Mouse (Mus musculus) embryonic facial prominence, embryonic 12.5 days (tissue): ENCODE measurements around the gene Chek2. TPM values are rescaled to one million over a fixed set of nuclear protein-coding genes. Genes with fewer than 3 reads are reported as not detected.
"Not testable (repeated sequence)": the region's sequence is repeated elsewhere in the genome, so short reads cannot be mapped to it uniquely, and the experiment has no call there.

Experiments used
- ATAC-seq: fragments of 200-750 bp; cut with Nextera tagmentation; 2 replicates; pipeline ENCODE4 v1.8.0; 2017; ENCODE audit not compliant: insufficient number of reproducible peaks, insufficient read depth, low FRiP score, low TSS enrichment
- H3K27ac ChIP-seq: fragments of 300-500 bp; sonication (generic); 2 replicates; pipeline ENCODE4 v1.5.1; 2016; ENCODE audit warnings: mild to moderate bottlenecking
- H3K27me3 ChIP-seq: fragments of 300-500 bp; sonication (generic); 2 replicates; pipeline ENCODE4 v1.6.1; 2016; ENCODE audit warnings: mild to moderate bottlenecking, moderate library complexity
- H3K36me3 ChIP-seq: fragments of 300-500 bp; sonication (generic); 2 replicates; pipeline ENCODE4 v1.6.1; 2016; ENCODE audit warnings: mild to moderate bottlenecking
- H3K4me1 ChIP-seq: fragments of 300-500 bp; sonication (generic); 2 replicates; pipeline ENCODE4 v1.6.1; 2016
- H3K4me2 ChIP-seq: fragments of 300-500 bp; sonication (generic); replicated peaks from 2 replicates; pipeline ENCODE4 v1.6.1; 2016; ENCODE audit warnings: mild to moderate bottlenecking, moderate library complexity
- H3K4me3 ChIP-seq: fragments of 300-500 bp; sonication (generic); 2 replicates; pipeline ENCODE4 v1.5.1; 2016; ENCODE audit warnings: mild to moderate bottlenecking
- H3K9ac ChIP-seq: fragments of 300-500 bp; sonication (generic); 2 replicates; pipeline ENCODE4 v1.6.1; 2016; ENCODE audit warnings: mild to moderate bottlenecking, moderate library complexity
- H3K9me3 ChIP-seq: fragments of 300-500 bp; sonication (generic); 2 replicates; pipeline ENCODE4 v1.6.1; 2016; ENCODE audit warnings: mild to moderate bottlenecking, moderate library complexity
- WGBS: fragments of 180-500 bp; shearing (Covaris S2); methylation state at CpG from one replicate; pipeline ENCODE4 v1.1.7; 2016; 5-methylcytosine and 5-hydroxymethylcytosine counted together
- polyA plus RNA-seq: library from polyadenylated mRNA; unstranded; fragments of >200 nt; fragmentation: Nextera tagmentation; extraction: Ambion mirVana; gene quantifications from 2 replicates; pipeline ENCODE4 v1.2.1, GENCODE M21; 2016

Chek2 gene
- polyA plus RNA-seq, 1 experiment from 2014 or later = 26.7 TPM

- H3K9ac ChIP-seq, H3K36me3 ChIP-seq: not testable (repeated sequence)
These were observed 38.7 kb downstream of the Chek2 start for GRCm38 (mm10) chr5:110878526-110878925.

GRCm38 (mm10) chr5:110879042-110879441 is 39.3 kb downstream of the Chek2 start:
- peak overlapping the region; percentile 86 for H3K9ac ChIP-seq
- H3K4me1 ChIP-seq = peaks cover 19% of the 10 kb centered on the region
- peak overlapping the region; percentile 76 for H3K4me3 ChIP-seq
- ATAC-seq = no peak
- peaks cover 9% of the 10 kb centered on the region for H3K36me3 ChIP-seq
- 63% methylated on average over 7 of the region's 7 CpGs for WGBS
- H3K9me3 ChIP-seq = no peaks in the 10 kb centered on the region
- H3K4me2 ChIP-seq = peak overlapping the region; percentile 57
- peak overlapping the region; percentile 85; the same call in 1 of the 2 replicates for H3K27ac ChIP-seq
- no peaks in the 10 kb centered on the region for H3K27me3 ChIP-seq

More at GRCm38 (mm10) chr5:110878526-110878925, 38.7 kb downstream of the Chek2 start:
- H3K4me3 ChIP-seq, H3K4me2 ChIP-seq, ATAC-seq, H3K27ac ChIP-seq, H3K9me3 ChIP-seq, H3K27me3 ChIP-seq: not testable (repeated sequence)
- 100% methylated on average over 1 of the region's 1 CpGs for WGBS
- peaks cover 19% of the 10 kb centered on the region for H3K4me1 ChIP-seq

GRCm38 (mm10) chr5:110879584-110880374 is 40.0 kb downstream of the Chek2 start, which contains the start of gene Ttc28:
TSS of gene Ttc28 (plus strand) at chr5:110879803.
- Histone ChIP-seq H3K9ac (peak within 1 kb of the TSS; percentile 86), H3K4me3 (peak within 1 kb of the TSS; percentile 76), H3K27me3 (no peaks in the 10 kb centered on the region), H3K36me3 (peaks cover 13% of the 10 kb centered on the region), H3K4me2 (peak within 1 kb of the TSS; percentile 57), H3K9me3 (no peaks in the 10 kb centered on the region), H3K27ac (peak within 1 kb of the TSS; percentile 85), H3K4me1 (peaks cover 17% of the 10 kb centered on the region)
- under 1% methylated on average over 100 of the region's 101 CpGs for WGBS
- peak; percentile 87 for ATAC-seq

- H3K4me2 ChIP-seq = no peak overlapping the region
- no peaks in the 10 kb centered on the region for H3K4me1 ChIP-seq
- no peaks in the 10 kb centered on the region for H3K27me3 ChIP-seq
- no peaks in the 10 kb centered on the region for H3K9me3 ChIP-seq
- ATAC-seq = no peak
- H3K9ac ChIP-seq = no peak overlapping the region
- no peak overlapping the region for H3K27ac ChIP-seq
- peaks cover 36% of the 10 kb centered on the region for H3K36me3 ChIP-seq
- WGBS = 86% methylated on average over 4 of the region's 4 CpGs
- no peak overlapping the region for H3K4me3 ChIP-seq
These were observed 48.8 kb downstream of the Chek2 start for GRCm38 (mm10) chr5:110888596-110888995.

GRCm38 (mm10) chr5:110889945-110890344 is 50.2 kb downstream of the Chek2 start:
- no peak overlapping the region for H3K27ac ChIP-seq
- H3K4me3 ChIP-seq = no peak overlapping the region
- H3K9me3 ChIP-seq = no peaks in the 10 kb centered on the region
- H3K4me1 ChIP-seq = no peaks in the 10 kb centered on the region
- H3K36me3 ChIP-seq = peaks cover 45% of the 10 kb centered on the region
- no peak for ATAC-seq
- no peaks in the 10 kb centered on the region for H3K27me3 ChIP-seq
- H3K9ac ChIP-seq = no peak overlapping the region
- WGBS = 92% methylated on average over 1 of the region's 1 CpGs
- H3K4me2 ChIP-seq = no peak overlapping the region

GRCm38 (mm10) chr5:110890561-110890960 is 50.8 kb downstream of the Chek2 start:
- H3K4me3 ChIP-seq = no peak overlapping the region
- WGBS = 97% methylated on average over 3 of the region's 3 CpGs

GRCm38 (mm10) chr5:110897114-110897788 is 57.5 kb downstream of the Chek2 start:
- Histone ChIP-seq H3K27ac (peak overlapping the region; percentile 80), H3K4me2 (no peak overlapping the region), H3K4me3 (no peak overlapping the region), H3K36me3 (peaks cover 45% of the 10 kb centered on the region), H3K9me3 (no peaks in the 10 kb centered on the region), H3K4me1 (peaks cover 23% of the 10 kb centered on the region), H3K27me3 (no peaks in the 10 kb centered on the region), H3K9ac (no peak overlapping the region)
- 37% methylated on average over 7 of the region's 7 CpGs for WGBS
- ATAC-seq = no peak

More at GRCm38 (mm10) chr5:110890561-110890960, 50.8 kb downstream of the Chek2 start:
- no peak for ATAC-seq
- Histone ChIP-seq H3K27me3 (no peaks in the 10 kb centered on the region), H3K9me3 (no peaks in the 10 kb centered on the region), H3K9ac (no peak overlapping the region), H3K27ac (no peak overlapping the region), H3K36me3 (peaks cover 45% of the 10 kb centered on the region), H3K4me1 (no peaks in the 10 kb centered on the region), H3K4me2 (no peak overlapping the region)

GRCm38 (mm10) chr5:110898169-110898568 is 58.4 kb downstream of the Chek2 start:
- H3K27me3 ChIP-seq = no peaks in the 10 kb centered on the region
- peaks cover 23% of the 10 kb centered on the region for H3K4me1 ChIP-seq
- 24% methylated on average over 7 of the region's 7 CpGs for WGBS
- H3K27ac ChIP-seq = no peak overlapping the region
- H3K4me2 ChIP-seq = no peak overlapping the region
- H3K9me3 ChIP-seq = no peaks in the 10 kb centered on the region
- no peak overlapping the region for H3K9ac ChIP-seq
- H3K4me3 ChIP-seq = no peak overlapping the region
- H3K36me3 ChIP-seq = peaks cover 37% of the 10 kb centered on the region
- ATAC-seq = peak; percentile 72; the same call in 1 of the 2 replicates

- H3K4me1 ChIP-seq = peaks cover 23% of the 10 kb centered on the region
These were observed 59.0 kb downstream of the Chek2 start for GRCm38 (mm10) chr5:110898785-110899184.

GRCm38 (mm10) chr5:110900331-110900730 is 60.6 kb downstream of the Chek2 start:
- ATAC-seq = no peak
- H3K4me1 ChIP-seq = peaks cover 23% of the 10 kb centered on the region
- H3K4me3 ChIP-seq = no peak overlapping the region
- no peaks in the 10 kb centered on the region for H3K27me3 ChIP-seq
- no peak overlapping the region for H3K27ac ChIP-seq
- peaks cover 18% of the 10 kb centered on the region for H3K36me3 ChIP-seq
- no peak overlapping the region for H3K4me2 ChIP-seq
- H3K9ac ChIP-seq = no peak overlapping the region
- no peaks in the 10 kb centered on the region for H3K9me3 ChIP-seq

More at GRCm38 (mm10) chr5:110898785-110899184, 59.0 kb downstream of the Chek2 start:
- H3K27me3 ChIP-seq = no peaks in the 10 kb centered on the region
- H3K9me3 ChIP-seq = no peaks in the 10 kb centered on the region
- H3K36me3 ChIP-seq = peaks cover 31% of the 10 kb centered on the region
- no peak overlapping the region for H3K9ac ChIP-seq
- ATAC-seq = no peak
- 0 out of 2 replicates have a peak overlapping the region, but pooled peaks have one; percentile 36 for H3K27ac ChIP-seq
- H3K4me3 ChIP-seq = no peak overlapping the region
- 63% methylated on average over 4 of the region's 4 CpGs for WGBS
- H3K4me2 ChIP-seq = no peak overlapping the region

GRCm38 (mm10) chr5:110906708-110907107 is 66.9 kb downstream of the Chek2 start:
- Histone ChIP-seq H3K36me3 (peaks cover 12% of the 10 kb centered on the region), H3K9me3 (no peaks in the 10 kb centered on the region), H3K4me3 (no peak overlapping the region), H3K27ac (no peak overlapping the region), H3K4me2 (no peak overlapping the region), H3K4me1 (peaks cover under 1% of the 10 kb centered on the region; the same call in 1 of the 2 replicates), H3K9ac (no peak overlapping the region), H3K27me3 (no peaks in the 10 kb centered on the region)
- no peak for ATAC-seq
- 92% methylated on average over 1 of the region's 1 CpGs for WGBS

GRCm38 (mm10) chr5:110908879-110909278 is 69.1 kb downstream of the Chek2 start:
- H3K4me3 ChIP-seq = no peak overlapping the region
- H3K36me3 ChIP-seq = peaks cover 12% of the 10 kb centered on the region
- no peak overlapping the region for H3K9ac ChIP-seq
- H3K27me3 ChIP-seq = no peaks in the 10 kb centered on the region
- ATAC-seq = no peak
- no peak overlapping the region for H3K4me2 ChIP-seq
- no peaks in the 10 kb centered on the region for H3K9me3 ChIP-seq
- peaks cover 7% of the 10 kb centered on the region; the same call in 1 of the 2 replicates for H3K4me1 ChIP-seq
- no peak overlapping the region for H3K27ac ChIP-seq
